Mouse (Mus musculus): ENCODE data around the gene Sdhaf4.
"Not testable (repeated sequence)": the region's sequence is repeated elsewhere in the genome, so short reads cannot be mapped to it uniquely, and the experiment has no call there.

The Sdhaf4 gene

GRCm38 (mm10) chr1:24005070-24005804 lies at the start of gene Sdhaf4:
Gene Sdhaf4, minus strand, starts transcription at chr1:24005656.
- peak; percentile 90 for DNase-seq (ENCODE audit: low read depth, low spot score)

- DNase-seq (ENCODE audit: low read depth, low spot score), result no peak
Observed at GRCm38 (mm10) chr1:24046730-24047510, 41.5 kb upstream of the Sdhaf4 start.

- peak; percentile 18 for DNase-seq (ENCODE audit: low read depth, low spot score)
Observed at GRCm38 (mm10) chr1:24045627-24046026, 40.2 kb upstream of the Sdhaf4 start.

GRCm38 (mm10) chr1:24043007-24043406 lies 37.6 kb upstream of the Sdhaf4 start:
- no peak for DNase-seq (ENCODE audit: low read depth, low spot score)

- peak; percentile 29 for DNase-seq (ENCODE audit: low read depth, low spot score)
Observed at GRCm38 (mm10) chr1:24033759-24034423, 28.4 kb upstream of the Sdhaf4 start.

GRCm38 (mm10) chr1:24010821-24011220 lies 5.4 kb upstream of the Sdhaf4 start:
- DNase-seq (ENCODE audit: low read depth, low spot score), result no peak

GRCm38 (mm10) chr1:24010016-24010415 lies 4.6 kb upstream of the Sdhaf4 start:
- DNase-seq (ENCODE audit: low read depth, low spot score), result no peak

- no peak for DNase-seq (ENCODE audit: low read depth, low spot score)
Observed at GRCm38 (mm10) chr1:24007621-24008020, 2.2 kb upstream of the Sdhaf4 start.

GRCm38 (mm10) chr1:23999318-23999717 lies 6.1 kb downstream of the Sdhaf4 start:
- DNase-seq (ENCODE audit: low read depth, low spot score), result no peak

GRCm38 (mm10) chr1:23998866-23999265 lies 6.6 kb downstream of the Sdhaf4 start:
- DNase-seq (ENCODE audit: low read depth, low spot score), result no peak

GRCm38 (mm10) chr1:23998120-23998810 lies 7.2 kb downstream of the Sdhaf4 start:
- DNase-seq (ENCODE audit: low read depth, low spot score), result no peak

- DNase-seq (ENCODE audit: low read depth, low spot score), result no peak
Observed at GRCm38 (mm10) chr1:23997493-23997892, 8.0 kb downstream of the Sdhaf4 start.

- no peak for DNase-seq (ENCODE audit: low read depth, low spot score)
Observed at GRCm38 (mm10) chr1:23995420-23995819, 10.0 kb downstream of the Sdhaf4 start.

- no peak for DNase-seq (ENCODE audit: low read depth, low spot score)
Observed at GRCm38 (mm10) chr1:23983118-23983517, 22.3 kb downstream of the Sdhaf4 start.

- DNase-seq (ENCODE audit: low read depth, low spot score), result no peak
Observed at GRCm38 (mm10) chr1:23978281-23978680, 27.2 kb downstream of the Sdhaf4 start.

GRCm38 (mm10) chr1:23971159-23971558 lies 34.3 kb downstream of the Sdhaf4 start:
- DNase-seq (ENCODE audit: low read depth, low spot score), result not testable (repeated sequence)

GRCm38 (mm10) chr1:23968027-23968725 lies 37.3 kb downstream of the Sdhaf4 start:
- DNase-seq (ENCODE audit: low read depth, low spot score), result no peak

- DNase-seq (ENCODE audit: low read depth, low spot score), result no peak
Observed at GRCm38 (mm10) chr1:23966226-23966625, 39.2 kb downstream of the Sdhaf4 start.

- no peak for DNase-seq (ENCODE audit: low read depth, low spot score)
Observed at GRCm38 (mm10) chr1:23959415-23959732, 46.1 kb downstream of the Sdhaf4 start.

- peak; percentile 47 for DNase-seq (ENCODE audit: low read depth, low spot score)
Observed at GRCm38 (mm10) chr1:23958668-23959414, 46.6 kb downstream of the Sdhaf4 start.

GRCm38 (mm10) chr1:23958101-23958500 lies 47.4 kb downstream of the Sdhaf4 start:
- DNase-seq (ENCODE audit: low read depth, low spot score), result no peak

Data from CD4-positive helper T cell, adult 2 months (primary cell).